Mouse (Mus musculus) E14TG2a.4 (cell line): Measurements from ENCODE around the gene Ear14.
A peak's percentile ranks its signal among the peaks of the same experiment; 100 is the strongest.
"Not testable (repeated sequence)": the region's sequence is repeated elsewhere in the genome, so short reads cannot be mapped to it uniquely, and the experiment has no call there.

ENCODE experiments used
- H3K27me3 ChIP-seq: 2 replicates; pipeline ENCODE4 v1.6.1; 2014; ENCODE audit warnings: low read length, control low read depth; ENCODE audit not compliant: insufficient read depth
- H3K36me3 ChIP-seq: 2 replicates; pipeline ENCODE4 v1.6.1; 2014; ENCODE audit warnings: low read length, control low read depth; ENCODE audit not compliant: insufficient read depth
- H3K4me1 ChIP-seq: replicated peaks from 2 replicates; pipeline ENCODE4 v1.6.1; 2014; ENCODE audit warnings: low read depth, low read length, control low read depth
- H3K4me3 ChIP-seq: replicated peaks from 2 replicates; pipeline ENCODE4 v1.5.1; 2014; ENCODE audit warnings: mild to moderate bottlenecking, low read length
- H3K9me3 ChIP-seq: 2 replicates; pipeline ENCODE4 v1.6.1; 2014; ENCODE audit warnings: low read length, control low read depth
- CTCF ChIP-seq: conservative IDR thresholded peaks from 2 replicates; pipeline ENCODE4 v1.5.1; 2014; ENCODE audit warnings: low read length
- NANOG ChIP-seq: IDR thresholded peaks from 2 replicates; pipeline ENCODE4 v1.6.1; 2014; ENCODE audit warnings: borderline replicate concordance, low read length, mixed read lengths
- POU5F1 ChIP-seq: IDR thresholded peaks from 2 replicates; pipeline ENCODE4 v1.6.1; 2014; ENCODE audit warnings: low read length, borderline replicate concordance

Gene Ear14

GRCm38 (mm10) chr14:51203115-51203514 is at the start of gene Ear14:
Gene Ear14 (plus strand): TSS chr14:51203391.
- no peak for TF ChIP-seq CTCF
- no peak for TF ChIP-seq NANOG
- no peak for TF ChIP-seq POU5F1
- Histone ChIP-seq H3K4me1 (no peaks in the 10 kb centered on the region), H3K9me3 (no peaks in the 10 kb centered on the region), H3K36me3 (no peaks in the 10 kb centered on the region), H3K4me3 (no peak within 1 kb of the TSS), H3K27me3 (no peaks in the 10 kb centered on the region)

DNA sequence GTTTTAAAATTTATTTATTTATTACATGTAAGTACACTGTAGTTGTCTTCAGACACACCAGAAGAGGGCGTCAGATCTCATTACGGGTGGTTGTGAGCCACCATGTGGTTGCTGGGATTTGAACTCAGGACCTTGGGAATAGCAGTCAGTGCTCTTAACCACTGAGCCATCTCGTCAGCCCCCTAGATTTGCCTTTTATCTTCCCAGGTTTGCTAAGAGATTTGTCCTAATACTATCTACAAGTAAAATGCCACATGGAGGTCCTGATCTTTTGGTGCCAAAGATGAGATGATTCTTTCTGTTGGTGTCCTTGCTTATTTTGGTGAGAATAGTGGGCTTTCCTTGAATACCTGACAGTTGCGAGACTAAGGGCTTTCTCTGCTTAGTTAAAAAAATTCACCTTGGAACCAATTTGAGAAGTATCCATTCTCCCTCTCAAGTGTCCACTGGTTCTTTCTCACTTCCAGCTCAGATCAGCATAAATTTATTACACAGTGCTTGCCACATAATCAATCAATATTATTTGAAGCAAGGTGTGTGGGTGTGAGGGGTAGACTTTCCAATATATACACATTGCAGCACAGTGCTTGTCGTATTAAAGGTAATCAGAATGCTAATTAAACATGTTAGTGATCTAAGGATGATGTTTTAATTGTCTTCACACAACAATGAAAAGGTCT is 47.0 kb upstream of the Ear14 start:
- Histone ChIP-seq H3K36me3 (no peaks in the 10 kb centered on the region), H3K4me1 (no peaks in the 10 kb centered on the region), H3K9me3 (no peaks in the 10 kb centered on the region), H3K4me3 (no peak overlapping the region), H3K27me3 (no peaks in the 10 kb centered on the region)
- no peak for TF ChIP-seq CTCF
- TF ChIP-seq POU5F1: no peak
- TF ChIP-seq NANOG: no peak

DNA sequence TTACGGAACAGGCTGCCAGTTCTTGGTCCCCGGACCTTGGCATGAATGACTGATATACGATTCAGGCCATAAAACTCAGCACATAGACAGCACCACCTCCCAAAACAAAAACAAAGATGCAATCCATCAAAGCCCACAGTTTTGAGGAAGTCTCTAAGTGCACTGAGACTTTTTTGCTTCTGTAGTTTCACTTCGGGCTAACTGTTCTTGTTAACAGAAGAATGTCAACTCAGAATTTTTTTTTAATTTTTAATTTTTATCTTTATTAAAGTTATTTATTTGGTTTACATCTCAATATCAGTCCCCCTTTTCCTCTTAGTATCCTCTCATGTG is 46.5 kb upstream of the Ear14 start:
- TF ChIP-seq POU5F1: no peak
- no peak for TF ChIP-seq CTCF
- TF ChIP-seq NANOG: no peak
- no peaks in the 10 kb centered on the region for H3K4me1 ChIP-seq

DNA sequence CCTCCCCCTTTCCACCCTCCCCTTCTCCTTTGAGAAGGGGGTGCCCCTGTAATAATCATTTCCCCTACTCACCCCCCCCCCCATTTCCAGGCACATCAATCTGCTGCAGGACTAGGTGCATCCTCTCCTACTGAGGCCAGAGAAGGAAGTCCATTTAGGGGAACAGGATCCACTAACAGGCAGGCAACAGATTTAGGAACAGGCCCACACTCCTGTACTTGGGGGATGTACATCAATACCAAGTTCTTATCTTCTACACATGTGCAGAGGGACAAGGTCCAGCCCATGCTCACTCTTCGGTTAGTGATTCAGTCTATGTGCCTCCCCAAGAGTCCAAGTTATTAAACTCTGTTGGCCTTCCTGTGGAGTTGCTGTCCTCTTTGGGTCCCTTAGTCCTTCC is 46.1 kb upstream of the Ear14 start:
- TF ChIP-seq POU5F1 (no peak), NANOG (no peak), CTCF (no peak)
- Histone ChIP-seq H3K9me3 (no peaks in the 10 kb centered on the region), H3K27me3 (no peaks in the 10 kb centered on the region)

More for the DNA sequence above, 46.5 kb upstream of the Ear14 start:
- Histone ChIP-seq H3K9me3 (no peaks in the 10 kb centered on the region), H3K36me3 (no peaks in the 10 kb centered on the region), H3K4me3 (no peak overlapping the region), H3K27me3 (no peaks in the 10 kb centered on the region)

GRCm38 (mm10) chr14:51161976-51162375 is 41.2 kb upstream of the Ear14 start, which contains the start of gene Rnase2b:
Gene Rnase2b (plus strand): TSS chr14:51162260.
- H3K27me3 ChIP-seq, H3K36me3 ChIP-seq, H3K9me3 ChIP-seq, H3K4me1 ChIP-seq, H3K4me3 ChIP-seq: not testable (repeated sequence)

More for the DNA sequence above, 46.1 kb upstream of the Ear14 start:
- Histone ChIP-seq H3K4me3 (no peak overlapping the region), H3K36me3 (no peaks in the 10 kb centered on the region), H3K4me1 (no peaks in the 10 kb centered on the region)

- not testable (repeated sequence) for H3K4me1 ChIP-seq, H3K9me3 ChIP-seq, H3K4me3 ChIP-seq, H3K27me3 ChIP-seq, H3K36me3 ChIP-seq
These were observed 39.9 kb upstream of the Ear14 start for GRCm38 (mm10) chr14:51163323-51163722.

- Histone ChIP-seq H3K9me3 (peaks cover 5% of the 10 kb centered on the region; the same call in 1 of the 2 replicates), H3K27me3 (no peaks in the 10 kb centered on the region), H3K4me1 (no peaks in the 10 kb centered on the region), H3K4me3 (no peak overlapping the region), H3K36me3 (no peaks in the 10 kb centered on the region)
- TF ChIP-seq CTCF: no peak
- no peak for TF ChIP-seq NANOG
- TF ChIP-seq POU5F1: no peak
These were observed 37.8 kb upstream of the Ear14 start for GRCm38 (mm10) chr14:51165435-51165834.

DNA sequence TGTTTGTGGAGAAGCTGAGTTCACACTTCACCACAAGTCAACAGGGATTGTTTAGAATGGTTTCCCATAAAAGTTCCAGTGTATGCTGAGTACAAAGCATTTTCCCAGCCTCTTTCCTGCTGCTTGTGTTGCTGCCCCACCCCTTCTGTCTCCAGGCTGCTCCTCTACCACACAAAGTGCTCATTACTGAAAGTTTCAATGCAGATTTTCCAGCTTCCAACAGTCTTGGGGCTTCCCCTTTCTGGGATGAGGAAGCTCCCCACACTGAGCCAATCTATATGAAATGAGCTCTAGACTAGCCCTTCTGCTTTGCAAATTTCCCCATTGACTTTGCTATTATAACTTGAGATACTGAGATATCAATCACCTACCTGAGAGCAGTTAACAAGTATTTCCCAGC is 37.1 kb upstream of the Ear14 start:
- H3K27me3 ChIP-seq: no peaks in the 10 kb centered on the region
- no peak for TF ChIP-seq POU5F1
- TF ChIP-seq NANOG: no peak
- TF ChIP-seq CTCF: no peak
- H3K9me3 ChIP-seq: peaks cover 5% of the 10 kb centered on the region; the same call in 1 of the 2 replicates
- H3K4me1 ChIP-seq: no peaks in the 10 kb centered on the region
- H3K36me3 ChIP-seq: no peaks in the 10 kb centered on the region
- H3K4me3 ChIP-seq: no peak overlapping the region

- not testable (repeated sequence) for H3K36me3 ChIP-seq, H3K4me1 ChIP-seq, H3K9me3 ChIP-seq, H3K4me3 ChIP-seq, H3K27me3 ChIP-seq
- peak; percentile 25 for TF ChIP-seq CTCF
These were observed 30.9 kb upstream of the Ear14 start for GRCm38 (mm10) chr14:51172095-51172865.

DNA sequence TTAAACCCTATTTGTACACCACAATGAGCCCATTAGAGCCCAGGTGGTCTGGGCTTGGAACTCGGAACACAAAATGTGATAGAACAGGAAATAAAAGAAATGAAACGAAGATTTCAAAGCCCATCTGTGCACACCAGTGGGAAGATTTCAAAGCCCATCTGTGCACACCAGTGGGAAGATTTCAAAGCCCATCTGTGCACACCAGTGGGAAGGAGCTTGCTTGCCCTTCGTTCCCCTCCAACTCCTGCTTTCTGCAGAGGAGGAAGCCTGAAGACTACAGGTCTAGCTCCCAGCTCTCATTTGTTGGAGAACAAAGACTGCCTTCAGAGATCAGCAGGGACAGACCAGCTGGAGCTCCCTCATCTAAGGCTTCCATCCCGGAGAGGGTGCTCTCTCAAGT is 30.2 kb upstream of the Ear14 start:
- H3K4me1 ChIP-seq, H3K36me3 ChIP-seq, H3K27me3 ChIP-seq, H3K9me3 ChIP-seq, H3K4me3 ChIP-seq: not testable (repeated sequence)
